Mouse (Mus musculus): ENCODE measurements around the gene Eral1.

Gene Eral1

DNA sequence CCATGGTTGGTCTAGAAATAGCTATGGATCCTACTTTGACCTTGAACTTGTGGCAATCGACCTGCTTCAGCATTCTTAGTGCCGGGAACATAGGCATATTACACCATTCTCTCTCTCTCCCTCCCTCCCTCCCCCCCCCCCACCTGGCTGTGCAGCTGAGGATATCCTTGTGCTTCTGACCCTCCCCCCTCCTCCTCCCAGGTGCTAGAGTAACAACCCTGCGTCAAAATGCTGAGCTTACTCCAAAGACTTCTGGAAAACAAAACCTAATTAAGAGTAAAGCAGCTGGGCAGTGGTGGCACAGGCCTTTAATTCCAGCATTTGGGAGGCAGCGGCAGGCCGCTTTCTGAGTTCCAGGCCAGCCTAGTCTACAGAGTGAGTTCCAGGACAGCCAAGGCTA lies 11.1 kb downstream of the Eral1 start:
- ChIA-PET POLR2A (interaction anchor here in 3 of 4 experiments (0.6 to 2.3 kb wide), 8 partner anchors 11 to 1306 kb away, joined by 3 to 12 read pairs (median 5); partner anchors contain the start of genes Eral1 (in 2 of the 3) and Rpl23a (in 2 of the 3)), CTCF (interaction anchor here in 2 of 4 experiments (0.6 to 1.1 kb wide), 6 partner anchors 11 to 231 kb away, joined by 3 to 6 read pairs (median 3); no protein-coding TSS in a partner anchor)

DNA sequence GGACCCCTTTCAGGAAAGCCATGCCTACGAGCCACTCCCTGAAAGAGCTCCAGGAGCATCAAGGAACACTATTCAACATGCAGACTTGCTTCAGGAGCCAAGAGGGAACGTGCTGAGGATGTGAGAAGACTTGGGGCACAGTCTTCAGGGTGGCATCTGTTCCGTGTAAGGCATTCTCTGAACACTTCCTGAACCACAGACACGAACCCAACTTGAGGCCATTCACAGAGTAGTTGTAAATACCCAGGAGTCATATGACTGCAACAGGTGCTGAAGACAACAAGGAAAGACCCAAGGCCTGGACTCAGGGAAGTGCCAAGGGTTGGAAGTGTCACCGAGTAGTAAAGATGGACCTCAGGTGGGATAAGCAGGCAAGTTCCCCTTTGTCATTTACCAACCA lies 12.6 kb downstream of the Eral1 start:
- ChIA-PET CTCF (interaction anchor here in 3 of 4 experiments (0.7 to 1.4 kb wide), 3 partner anchors 35 to 48 kb away, joined by 3 read pairs; no protein-coding TSS in a partner anchor), POLR2A (interaction anchor here in 2 of 4 experiments (0.5 to 2.3 kb wide), 5 partner anchors 10 to 459 kb away, joined by 3 to 9 read pairs (median 5); partner anchors contain the start of genes Eral1 (in 1 of the 2) and Rpl23a (in 1 of the 2))

DNA sequence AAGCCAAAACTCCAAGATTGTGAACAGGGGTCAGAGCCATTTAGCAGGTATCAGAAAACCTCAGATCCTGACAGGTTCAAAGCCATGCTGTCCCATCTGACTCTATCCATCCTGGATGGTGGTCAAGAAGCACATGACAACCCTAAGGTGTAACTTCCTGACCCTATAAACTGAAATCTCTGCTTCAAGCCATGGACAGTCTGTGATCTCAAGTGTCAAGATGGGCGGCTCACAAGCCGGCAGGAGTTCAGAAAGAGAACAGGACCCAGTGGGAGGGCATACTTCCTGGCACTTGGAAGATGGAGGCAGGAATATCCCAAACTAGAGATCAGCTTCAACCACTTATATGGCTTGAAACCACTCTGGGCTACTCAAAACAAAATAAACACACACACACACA lies 13.5 kb downstream of the Eral1 start:
- CTCF ChIA-PET = interaction anchor here in 2 of 4 experiments (0.6 to 1.2 kb wide), 2 partner anchors 42 to 47 kb away, joined by 3 read pairs; no protein-coding TSS in a partner anchor
- POLR2A ChIA-PET = interaction anchor here in 2 of 4 experiments (0.5 to 2.3 kb wide), 3 partner anchors 9 to 264 kb away, joined by 4 to 10 read pairs (median 6); partner anchors contain the start of gene Fam222b (in 1 of the 2)

DNA sequence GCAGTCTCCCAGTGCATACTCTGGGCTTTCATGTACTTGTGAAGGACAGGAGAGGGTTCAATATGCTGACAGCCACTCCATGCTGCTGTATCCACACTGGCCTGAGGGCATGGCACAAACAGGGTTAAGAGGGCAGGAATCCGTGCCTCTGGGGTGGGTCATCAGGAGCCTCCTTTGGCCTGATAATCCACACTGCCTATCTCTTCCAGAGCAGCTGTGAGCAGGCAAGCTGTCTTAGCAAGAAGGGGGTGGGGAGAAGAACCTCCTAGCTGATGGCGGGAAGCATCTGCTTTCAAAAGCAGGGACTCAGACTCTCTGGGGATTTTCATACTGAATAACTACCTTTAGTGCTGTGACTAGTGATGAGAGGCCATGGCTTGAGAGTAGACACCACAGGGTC lies 14.3 kb downstream of the Eral1 start:
- ChIA-PET POLR2A (interaction anchor here in 3 of 4 experiments (0.6 to 1.4 kb wide), 3 partner anchors 15 to 49 kb away, joined by 4 to 5 read pairs (median 5); partner anchors contain the start of genes Eral1 (in 1 of the 3) and Fam222b (in 1 of the 3)), CTCF (interaction anchor here in 1 of 4 experiments (0.6 kb wide), 1 partner anchor 43 kb away, joined by 3 read pairs; no protein-coding TSS in a partner anchor)

DNA sequence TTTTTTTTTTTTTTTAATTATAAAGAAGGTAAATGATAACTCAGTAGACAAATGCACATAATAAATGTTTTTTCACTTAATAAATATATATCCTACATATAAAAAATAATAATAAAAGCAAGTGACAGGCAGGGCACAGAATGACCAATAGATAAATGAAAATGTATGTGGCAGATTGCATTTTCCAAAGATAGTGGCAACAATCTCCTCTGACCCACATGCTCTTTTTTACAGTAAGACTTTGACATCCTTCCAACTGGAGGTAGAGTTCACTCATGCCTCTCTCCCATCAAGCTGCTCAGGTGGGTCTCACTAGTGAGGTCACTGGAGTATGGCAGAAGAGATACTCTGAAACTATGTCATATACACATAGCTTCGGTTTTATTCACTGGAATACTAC lies 17.6 kb downstream of the Eral1 start:
- CTCF ChIA-PET = no interaction called here
- POLR2A ChIA-PET = no interaction called here

DNA sequence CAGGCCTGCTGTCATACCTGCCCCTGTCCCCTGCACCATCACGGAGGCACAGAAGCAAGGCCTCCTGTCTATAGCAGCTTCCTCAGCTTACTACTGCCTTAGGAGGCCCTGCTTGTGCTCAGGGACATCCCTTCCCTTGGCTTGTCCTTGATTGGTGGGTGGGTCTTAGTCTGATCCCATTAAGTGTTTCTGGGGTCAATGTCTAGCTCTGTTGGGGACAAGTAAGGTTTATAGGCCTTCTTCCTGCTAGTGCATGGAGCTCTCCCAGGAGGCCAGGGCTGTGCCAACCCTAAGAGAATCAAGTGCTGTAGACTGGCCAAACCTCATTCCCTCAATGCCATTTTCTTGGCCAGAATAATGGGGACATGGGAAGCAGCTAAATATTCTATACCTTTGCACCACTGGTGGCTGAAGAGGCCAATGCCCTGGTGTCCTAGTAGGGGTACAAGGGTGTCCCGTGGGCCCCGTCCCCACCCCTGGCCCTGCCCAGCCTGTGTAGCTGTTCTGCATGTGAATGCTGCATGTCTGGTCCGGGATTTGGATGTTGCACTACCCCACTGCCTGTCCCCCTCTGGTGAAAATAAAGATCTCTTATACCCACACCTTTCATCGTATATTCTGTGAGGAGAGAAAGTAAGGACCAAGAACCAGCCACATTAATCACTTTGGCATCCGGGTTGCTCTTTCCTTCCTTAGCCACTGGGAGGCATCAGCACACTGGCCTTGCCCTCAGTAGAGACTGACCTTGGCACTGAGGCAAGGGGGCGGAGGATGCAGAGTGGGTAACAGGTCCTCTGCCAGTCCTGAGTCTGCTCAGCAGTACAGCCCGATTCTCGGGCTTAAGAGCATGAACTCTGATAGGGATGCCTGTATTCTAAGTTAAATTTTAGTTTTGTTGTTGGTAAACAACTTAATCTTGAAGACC lies 20.1 kb downstream of the Eral1 start:
- CTCF ChIA-PET = interaction anchor here in 1 of 4 experiments (1.1 kb wide), 1 partner anchor 116 kb away, joined by 3 read pairs; the partner anchor contains the start of genes Nek8 and Tlcd1
- POLR2A ChIA-PET = interaction anchor here in 1 of 4 experiments (0.7 to 1.0 kb wide), 4 partner anchors 8 to 23 kb away, joined by 3 to 4 read pairs (median 3); partner anchors contain the start of gene Eral1

DNA sequence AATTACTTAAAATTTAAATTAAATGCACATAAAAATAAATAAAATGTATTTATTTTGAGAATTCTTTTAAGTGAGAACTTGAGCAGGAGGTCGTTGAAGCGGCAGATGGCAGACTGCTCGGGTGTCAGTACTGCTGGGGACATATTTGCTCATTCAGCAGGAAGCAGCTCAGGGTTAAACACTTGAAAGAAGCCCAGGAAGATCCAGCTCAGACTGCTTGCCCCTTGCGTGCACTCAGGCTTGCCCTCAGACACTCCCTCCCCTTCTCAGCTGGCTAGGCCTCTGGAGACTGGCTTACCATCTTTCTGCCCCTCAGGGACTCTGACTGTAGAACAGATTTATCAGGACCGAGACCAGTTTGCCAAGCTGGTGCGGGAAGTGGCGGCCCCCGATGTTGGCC lies 23.2 kb downstream of the Eral1 start:
- POLR2A ChIA-PET = interaction anchor here in 3 of 4 experiments (0.6 to 3.0 kb wide), 24 partner anchors 10 to 217 kb away, joined by 3 to 13 read pairs (median 4); partner anchors contain the start of genes Eral1 (in 2 of the 3), Nek8 (in 2 of the 3), Tlcd1 (in 2 of the 3) and Fam222b (in 1 of the 3)
- CTCF ChIA-PET = interaction anchor here (0.6 to 1.8 kb wide), 11 partner anchors 12 to 231 kb away, joined by 3 to 7 read pairs (median 3); partner anchors contain the start of gene Eral1 (in 1 of the 4)

DNA sequence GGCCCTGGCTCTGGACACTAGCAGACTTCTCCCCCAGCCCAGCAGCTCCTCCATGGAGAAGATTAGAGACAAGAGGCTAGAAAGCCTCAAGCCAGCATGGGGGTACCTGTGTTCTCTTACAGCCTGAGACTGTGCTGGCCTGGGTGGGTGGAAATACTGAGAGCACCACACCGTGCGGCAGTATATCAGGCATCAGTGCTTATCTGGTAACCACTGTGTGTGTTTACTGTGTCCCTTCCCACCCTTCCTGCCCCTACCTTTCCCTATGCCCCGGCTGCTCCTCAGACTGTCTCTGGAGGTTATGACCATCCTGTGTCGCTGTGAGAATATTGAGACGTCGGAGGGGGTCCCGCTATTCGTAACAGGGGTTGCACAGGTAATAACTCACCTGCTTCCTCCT lies 27.1 kb downstream of the Eral1 start:
- POLR2A ChIA-PET = interaction anchor here in 2 of 4 experiments (1.2 to 1.9 kb wide), 3 partner anchors 15 to 130 kb away, joined by 4 to 5 read pairs (median 5); partner anchors contain the start of genes Flot2 (in 1 of the 2) and Rpl23a (in 1 of the 2)
- CTCF ChIA-PET = interaction anchor here in 1 of 4 experiments (0.6 kb wide), 1 partner anchor 71 kb away, joined by 3 read pairs; no protein-coding TSS in a partner anchor

DNA sequence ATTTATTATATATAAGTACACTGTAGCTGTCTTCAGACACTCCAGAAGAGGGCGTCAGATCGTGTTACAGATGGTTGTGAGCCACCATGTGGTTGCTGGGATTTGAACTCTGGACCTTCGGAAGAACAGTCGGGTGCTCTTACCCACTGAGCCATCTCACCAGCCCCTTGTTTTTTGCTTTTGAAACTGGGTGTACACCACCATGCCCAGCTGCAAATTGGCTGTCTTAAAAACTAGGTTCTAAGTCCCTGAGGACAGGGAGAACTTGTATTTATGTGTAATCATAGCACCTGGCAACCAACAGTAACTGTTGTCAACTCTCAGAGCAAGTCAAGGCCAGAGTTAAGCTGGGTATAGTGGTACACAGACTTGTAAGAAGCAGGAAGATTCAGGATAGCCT lies 31.5 kb downstream of the Eral1 start:
- CTCF ChIA-PET = interaction anchor here in 3 of 4 experiments (0.6 to 1.4 kb wide), 6 partner anchors 17 to 232 kb away, joined by 3 to 16 read pairs (median 4); no protein-coding TSS in a partner anchor
- POLR2A ChIA-PET = interaction anchor here in 2 of 4 experiments (0.8 to 1.9 kb wide), 5 partner anchors 11 to 123 kb away, joined by 3 to 11 read pairs (median 4); partner anchors contain the start of genes Eral1 (in 1 of the 2) and Flot2 (in 1 of the 2)

DNA sequence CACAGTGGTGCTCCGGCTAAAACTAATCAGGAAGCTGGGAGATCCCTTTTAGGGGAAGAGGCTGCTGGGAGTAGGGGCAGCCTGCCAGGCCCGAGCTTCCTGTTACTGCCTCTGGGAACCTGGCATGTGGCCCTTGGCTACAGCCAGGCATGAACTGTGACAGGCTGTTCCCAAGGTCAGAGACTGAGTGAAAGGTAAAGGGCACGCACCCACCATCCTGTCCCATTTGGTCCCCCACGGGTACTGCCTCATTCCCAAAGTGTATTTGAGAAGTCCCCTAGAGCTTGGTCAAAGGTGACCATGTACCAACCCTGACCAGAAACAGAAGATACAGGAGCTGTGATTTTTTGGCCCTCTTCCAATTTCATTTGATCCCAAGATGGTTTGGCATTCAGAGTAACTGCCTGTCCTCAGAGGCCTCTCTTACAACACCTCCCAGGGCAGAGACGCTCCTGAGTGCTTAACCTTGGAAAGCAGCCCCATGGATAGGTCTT lies 35.4 kb downstream of the Eral1 start:
- ChIA-PET POLR2A (interaction anchor here (0.6 to 2.1 kb wide), 31 partner anchors 9 to 438 kb away, joined by 3 to 10 read pairs (median 3); partner anchors contain the start of genes Rpl23a (in 2 of the 4), Eral1 (in 1 of the 4), Fam222b (in 1 of the 4) and Nek8 (in 1 of the 4)), CTCF (interaction anchor here in 3 of 4 experiments (0.5 to 1.6 kb wide), 9 partner anchors 11 to 133 kb away, joined by 3 to 7 read pairs (median 3); no protein-coding TSS in a partner anchor)

DNA sequence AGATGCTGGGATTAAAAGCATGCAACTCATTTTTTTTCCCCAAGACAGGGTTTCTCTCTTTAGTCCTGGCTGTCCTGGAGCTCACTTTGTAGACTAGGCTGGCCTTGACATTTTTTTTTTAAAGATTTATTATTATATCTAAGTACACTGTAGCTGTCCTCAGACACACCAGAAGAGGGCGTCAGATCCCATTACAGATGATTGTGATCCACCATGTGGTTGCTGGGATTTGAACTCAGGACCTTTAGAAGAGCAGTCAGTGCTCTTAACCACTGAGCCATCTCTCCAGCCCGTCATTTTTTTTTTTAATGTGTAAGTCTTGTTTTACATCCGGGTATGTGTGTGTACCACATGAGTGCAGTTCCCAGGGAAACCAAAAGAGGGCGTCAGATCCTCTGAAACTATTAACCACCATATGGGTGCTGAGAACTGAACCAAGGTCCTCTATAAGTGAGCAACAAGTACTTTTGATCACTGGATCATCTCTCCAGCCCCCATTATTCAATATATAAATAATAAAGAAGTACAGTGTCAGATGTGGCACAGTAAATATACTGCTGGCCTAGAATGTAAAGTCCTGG lies 37.8 kb downstream of the Eral1 start:
- ChIA-PET CTCF (interaction anchor here (0.7 to 1.6 kb wide), 6 partner anchors 12 to 129 kb away, joined by 3 to 5 read pairs (median 4); no protein-coding TSS in a partner anchor), POLR2A (interaction anchor here (0.7 to 1.7 kb wide), 8 partner anchors 9 to 204 kb away, joined by 3 to 7 read pairs (median 3); partner anchors contain the start of genes Eral1 (in 1 of the 4), Fam222b (in 1 of the 4), Nek8 (in 1 of the 4) and Tlcd1 (in 1 of the 4))

DNA sequence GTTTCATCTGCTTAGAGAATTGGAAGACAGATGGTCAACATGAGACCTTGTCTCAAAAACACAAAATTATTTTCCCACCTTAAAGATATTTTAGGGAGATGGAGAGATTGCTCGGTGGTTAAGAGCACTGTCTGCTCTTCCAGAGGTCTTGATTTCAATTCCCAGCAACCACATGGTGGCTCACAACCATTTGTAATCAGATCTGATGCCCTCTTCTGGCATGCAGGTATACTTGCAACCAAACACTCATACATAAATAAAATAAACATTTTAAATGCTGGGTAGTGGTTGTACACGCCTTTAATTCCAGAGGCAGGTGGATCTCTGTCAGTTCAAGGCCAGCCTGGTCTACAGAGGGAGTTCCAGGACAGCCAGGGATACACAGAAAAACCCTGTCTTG lies 39.3 kb downstream of the Eral1 start:
- ChIA-PET POLR2A (interaction anchor here in 2 of 4 experiments (0.7 to 1.6 kb wide), 2 partner anchors 8 to 59 kb away, joined by 3 to 7 read pairs; no protein-coding TSS in a partner anchor), CTCF (interaction anchor here in 1 of 4 experiments (0.9 kb wide), 1 partner anchor 21 kb away, joined by 3 read pairs; no protein-coding TSS in a partner anchor)

DNA sequence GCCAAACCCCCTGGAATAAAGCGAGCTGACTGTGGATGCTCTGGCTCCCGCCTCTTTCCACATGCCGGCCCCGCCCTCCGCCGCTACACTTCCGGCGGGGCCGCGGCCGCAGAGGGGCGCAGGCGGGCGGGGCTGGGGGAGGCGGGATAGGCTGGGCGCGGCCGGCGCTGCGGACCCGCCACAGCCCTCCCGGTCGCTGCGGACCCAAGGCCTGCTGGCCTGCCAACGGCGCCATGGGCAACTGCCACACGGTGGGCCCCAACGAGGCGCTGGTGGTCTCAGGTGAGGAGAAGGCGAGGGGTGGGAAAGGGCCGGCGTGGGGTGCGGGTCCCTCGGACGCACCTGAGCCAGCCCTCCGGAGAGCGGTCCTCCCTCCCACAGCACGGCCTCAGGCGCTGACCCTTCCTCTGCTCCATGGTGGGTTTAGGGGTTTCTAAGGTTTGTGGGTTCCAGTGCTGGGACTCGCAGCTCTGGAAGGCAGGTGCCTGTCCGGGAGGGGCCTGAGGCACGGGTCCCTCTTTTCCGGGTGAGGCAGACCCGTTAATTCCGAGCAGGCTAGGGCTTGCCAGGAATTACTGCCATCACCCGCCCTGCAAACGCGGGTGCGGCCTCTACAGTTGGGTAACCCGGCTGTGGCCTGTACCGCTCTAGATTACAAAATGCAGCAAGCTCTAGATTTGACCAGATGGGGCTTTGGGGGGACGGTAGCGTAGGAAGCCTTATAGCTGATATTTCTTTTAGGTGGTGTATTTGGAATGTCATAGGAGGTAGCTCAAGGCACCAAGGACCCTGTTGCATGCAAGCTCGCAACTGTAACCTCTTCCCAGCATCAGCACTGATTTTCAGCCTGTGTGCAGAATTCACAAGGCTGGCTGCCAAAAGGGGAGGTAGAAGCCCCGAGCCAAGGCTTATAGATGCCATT lies 42.1 kb downstream of the Eral1 start, which contains the start of gene Flot2:
Gene Flot2, plus strand, starts transcription at position 101 of the 922 bp plus-strand sequence.
- ChIA-PET POLR2A (interaction anchor here in 3 of 4 experiments (0.6 to 3.4 kb wide), 38 partner anchors 9 to 306 kb away, joined by 3 to 14 read pairs (median 4); partner anchors contain the start of genes Rpl23a (in 3 of the 3), Eral1 (in 2 of the 3), Fam222b (in 1 of the 3) and Nek8 (in 1 of the 3)), CTCF (interaction anchor here (0.6 to 2.0 kb wide), 14 partner anchors 9 to 416 kb away, joined by 3 to 6 read pairs (median 3); partner anchors contain the start of gene Eral1 (in 1 of the 4))

DNA sequence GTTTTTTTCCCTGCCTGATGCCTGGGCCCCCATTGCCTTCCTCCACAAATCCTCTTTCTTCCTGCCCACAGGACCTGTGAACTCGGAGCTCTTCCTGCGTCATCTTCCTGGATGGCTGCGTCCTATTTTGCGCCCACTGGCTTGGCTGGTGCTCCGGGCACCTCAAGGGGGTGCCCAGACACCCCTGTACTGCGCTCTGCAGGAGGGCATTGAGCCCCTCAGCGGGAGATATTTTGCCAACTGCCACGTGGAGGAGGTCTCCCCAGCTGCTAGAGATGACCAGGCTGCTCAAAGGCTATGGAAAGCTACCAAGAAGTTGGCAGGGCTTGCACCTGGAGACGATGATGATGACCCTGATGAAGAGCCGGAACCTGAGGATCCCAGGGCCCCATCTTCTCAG lies 43.4 kb downstream of the Eral1 start:
- POLR2A ChIA-PET = interaction anchor here in 3 of 4 experiments (0.7 to 3.4 kb wide), 23 partner anchors 10 to 259 kb away, joined by 3 to 14 read pairs (median 5); partner anchors contain the start of genes Eral1 (in 2 of the 3), Rpl23a (in 2 of the 3), Nek8 (in 1 of the 3) and Phf12 (in 1 of the 3)
- CTCF ChIA-PET = interaction anchor here in 3 of 4 experiments (0.6 to 2.0 kb wide), 7 partner anchors 14 to 331 kb away, joined by 3 to 6 read pairs (median 4); no protein-coding TSS in a partner anchor

DNA sequence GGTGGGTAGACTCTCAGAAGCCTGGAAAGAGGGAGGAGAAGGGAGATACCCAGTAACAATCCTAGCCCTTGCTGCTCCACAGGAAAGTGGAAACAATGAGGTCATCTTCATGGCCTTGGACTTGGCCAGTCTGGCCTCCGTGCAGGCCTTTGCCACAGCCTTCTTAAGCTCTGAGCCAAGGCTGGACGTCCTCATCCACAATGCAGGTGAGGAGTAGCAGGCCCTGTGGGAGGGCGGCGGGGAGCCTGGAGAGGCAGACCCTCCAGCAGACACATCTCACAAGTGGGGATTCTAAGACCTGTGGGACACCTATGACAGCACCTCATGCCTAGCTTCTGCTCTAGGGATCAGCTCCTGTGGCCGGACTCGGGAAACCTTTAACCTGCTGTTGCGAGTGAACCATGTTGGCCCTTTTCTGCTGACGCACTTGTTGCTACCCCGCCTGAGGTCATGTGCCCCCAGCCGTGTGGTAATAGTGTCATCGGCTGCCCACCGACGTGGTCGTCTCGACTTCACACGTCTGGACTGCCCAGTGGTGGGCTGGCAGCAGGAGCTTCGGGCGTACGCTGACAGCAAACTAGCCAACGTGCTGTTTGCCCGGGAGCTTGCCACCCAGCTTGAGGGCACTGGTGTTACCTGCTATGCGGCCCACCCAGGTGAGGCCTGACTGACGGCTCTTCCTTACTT lies 46.1 kb downstream of the Eral1 start:
- ChIA-PET POLR2A (interaction anchor here in 3 of 4 experiments (0.6 to 3.4 kb wide), 19 partner anchors 7 to 149 kb away, joined by 3 to 14 read pairs (median 5); partner anchors contain the start of genes Eral1 (in 2 of the 3) and Rpl23a (in 2 of the 3)), CTCF (interaction anchor here in 3 of 4 experiments (0.5 to 3.3 kb wide), 7 partner anchors 11 to 381 kb away, joined by 3 to 18 read pairs (median 7); no protein-coding TSS in a partner anchor)

All from embryonic stem cell, embryonic (primary cell).